Mouse (Mus musculus): ENCODE results near the gene Adamts18. TPM values are rescaled to one million over a fixed set of nuclear protein-coding genes. Genes with fewer than 3 reads are reported as not detected.
"Not testable (repeated sequence)": the region's sequence is repeated elsewhere in the genome, so short reads cannot be mapped to it uniquely, and the experiment has no call there.

Adamts18 gene
- total and polyA plus RNA-seq, 3 experiments = 0.16 TPM; not detected in 2

DNA sequence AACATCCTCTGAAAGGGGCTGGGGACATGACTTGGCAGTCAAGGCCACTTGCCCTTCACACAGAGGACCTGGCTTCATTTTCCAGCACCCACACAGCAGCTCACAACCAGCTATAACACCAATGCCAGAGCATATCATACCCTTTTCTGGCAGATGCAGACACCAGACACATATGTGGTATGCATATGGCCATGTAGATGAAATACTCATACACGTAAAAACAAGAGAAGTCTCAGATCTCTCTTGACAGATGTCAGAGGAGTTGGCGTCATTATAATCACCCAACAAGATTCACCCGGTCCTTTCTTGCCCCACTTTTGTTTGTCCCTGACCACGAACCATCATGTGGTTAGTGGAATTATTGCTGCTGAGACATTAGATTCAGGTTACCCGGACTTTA lies 47.0 kb downstream of the Adamts18 start:
- TF ChIP-seq POLR2AphosphoS5 (IDR thresholded peaks at IDR 0.05; ENCODE audit: insufficient replicate concordance, low read depth, low read length) = no peak
- no peak for TF ChIP-seq GATA1 (IDR thresholded peaks at IDR 0.05; ENCODE audit: borderline replicate concordance, low read length)
- no peak for TF ChIP-seq TAL1 (conservative IDR thresholded peaks at IDR 0.05; ENCODE audit: low read depth, low read length)
- TF ChIP-seq CTCF (IDR thresholded peaks at IDR 0.05; ENCODE audit: low read depth, low read length) = no peak
- no peak for TF ChIP-seq GATA2 (IDR thresholded peaks at IDR 0.05; ENCODE audit: borderline replicate concordance, low read depth, low read length)
- H3K4me3 ChIP-seq (ENCODE audit: low read depth, low read length) = no peak overlapping the region
- no peak for ATAC-seq (ENCODE audit: extremely low read depth, insufficient number of reproducible peaks, low FRiP score, poor library complexity, severe bottlenecking)

DNA sequence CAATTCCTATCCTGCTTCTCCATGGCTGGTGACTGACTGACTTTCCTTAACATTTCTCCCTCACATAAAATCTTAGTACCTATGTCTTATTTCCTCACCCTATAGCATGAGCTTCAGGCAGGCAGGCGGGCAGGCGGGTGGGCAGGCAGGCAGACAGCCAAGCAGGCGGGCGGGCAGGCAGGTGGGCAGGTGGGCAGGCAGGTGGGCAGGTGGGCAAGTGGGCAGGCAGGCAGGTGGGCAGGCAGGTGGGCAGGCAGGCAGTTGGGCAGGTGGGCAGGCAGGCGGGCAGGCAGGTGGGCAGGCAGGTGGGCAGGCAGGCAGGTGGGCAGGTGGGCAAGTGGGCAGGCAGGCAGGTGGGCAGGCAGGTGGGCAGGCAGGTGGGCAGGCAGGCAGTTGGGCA lies 48.0 kb downstream of the Adamts18 start:
- not testable (repeated sequence) for H3K4me3 ChIP-seq (ENCODE audit: low read depth, low read length); H3K36me3 ChIP-seq (replicated peaks); H3K4me1 ChIP-seq (ENCODE audit: insufficient read depth, low read depth, low read length); ATAC-seq (ENCODE audit: extremely low read depth, insufficient number of reproducible peaks, low FRiP score, poor library complexity, severe bottlenecking); H3K27me3 ChIP-seq (ENCODE audit: insufficient read depth, low read length); DNase-seq (ENCODE audit: low spot score)
- peaks cover 56% of the 10 kb centered on the region for H3K9me3 ChIP-seq (replicated peaks)

More for the DNA sequence above, 47.0 kb downstream of the Adamts18 start:
- Histone ChIP-seq H3K4me1 (ENCODE audit: insufficient read depth, low read depth, low read length) (no peaks in the 10 kb centered on the region), H3K36me3 (replicated peaks) (no peaks in the 10 kb centered on the region), H3K9me3 (replicated peaks) (peaks cover 58% of the 10 kb centered on the region), H3K27me3 (ENCODE audit: insufficient read depth, low read length) (no peaks in the 10 kb centered on the region)
- DNase-seq (ENCODE audit: low spot score) = no peak

DNA sequence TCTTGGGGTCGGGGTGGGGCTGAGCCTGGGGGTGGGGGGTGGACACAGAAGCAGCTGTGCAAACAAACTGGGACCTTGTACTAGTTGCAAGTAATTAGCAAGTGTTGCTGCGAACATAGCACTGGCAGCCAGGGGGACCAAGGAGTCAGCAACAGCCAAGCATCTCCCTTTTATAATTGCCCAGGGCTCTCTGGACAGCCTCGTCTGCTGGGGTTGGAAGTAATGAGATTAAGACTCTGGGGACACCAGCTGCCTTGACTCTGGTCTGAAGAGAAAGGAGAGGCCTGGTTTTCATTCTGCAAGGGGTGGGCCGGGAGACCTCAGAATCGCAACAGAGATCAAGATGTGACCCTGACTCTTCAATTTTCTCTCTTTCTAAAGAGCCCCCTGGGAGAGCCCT lies 49.0 kb downstream of the Adamts18 start:
- no peak for DNase-seq (ENCODE audit: low spot score)
- no peaks in the 10 kb centered on the region for H3K27me3 ChIP-seq (ENCODE audit: insufficient read depth, low read length)
- no peak overlapping the region for H3K4me3 ChIP-seq (ENCODE audit: low read depth, low read length)
- no peak for TF ChIP-seq POLR2AphosphoS5 (IDR thresholded peaks at IDR 0.05; ENCODE audit: insufficient replicate concordance, low read depth, low read length)
- no peak for TF ChIP-seq CTCF (IDR thresholded peaks at IDR 0.05; ENCODE audit: low read depth, low read length)
- no peak for TF ChIP-seq GATA1 (IDR thresholded peaks at IDR 0.05; ENCODE audit: borderline replicate concordance, low read length)
- no peak for TF ChIP-seq GATA2 (IDR thresholded peaks at IDR 0.05; ENCODE audit: borderline replicate concordance, low read depth, low read length)
- no peak for TF ChIP-seq TAL1 (conservative IDR thresholded peaks at IDR 0.05; ENCODE audit: low read depth, low read length)
- H3K9me3 ChIP-seq (replicated peaks) = peaks cover 57% of the 10 kb centered on the region
- no peak for ATAC-seq (ENCODE audit: extremely low read depth, insufficient number of reproducible peaks, low FRiP score, poor library complexity, severe bottlenecking)
- no peaks in the 10 kb centered on the region for H3K4me1 ChIP-seq (ENCODE audit: insufficient read depth, low read depth, low read length)
- no peaks in the 10 kb centered on the region for H3K36me3 ChIP-seq (replicated peaks)

DNA sequence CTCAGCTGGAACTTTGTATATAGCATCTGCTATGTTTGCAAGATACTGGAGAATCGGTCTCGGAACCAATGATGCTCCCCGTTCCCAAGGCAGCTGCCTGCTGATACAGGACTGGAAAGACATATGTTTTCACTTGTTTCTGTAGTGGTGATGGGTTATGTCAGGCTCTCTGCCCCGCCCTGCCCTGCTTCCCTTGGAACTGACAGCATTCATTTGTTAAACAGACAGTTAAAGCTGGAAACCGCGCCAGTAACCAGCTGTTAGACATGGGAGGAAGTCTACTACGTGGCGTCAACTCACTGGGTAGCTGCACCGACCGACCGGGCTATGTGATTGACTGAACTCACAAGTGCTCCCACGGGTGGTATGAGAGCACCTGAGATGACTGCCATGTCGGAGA lies 56.7 kb downstream of the Adamts18 start:
- ATAC-seq (ENCODE audit: extremely low read depth, insufficient number of reproducible peaks, low FRiP score, poor library complexity, severe bottlenecking) (no peak), DNase-seq (ENCODE audit: low spot score) (no peak)
- H3K4me1 ChIP-seq (ENCODE audit: insufficient read depth, low read depth, low read length) = no peaks in the 10 kb centered on the region
- no peak for TF ChIP-seq TAL1 (conservative IDR thresholded peaks at IDR 0.05; ENCODE audit: low read depth, low read length)
- TF ChIP-seq GATA2 (IDR thresholded peaks at IDR 0.05; ENCODE audit: borderline replicate concordance, low read depth, low read length) = no peak
- no peak for TF ChIP-seq CTCF (IDR thresholded peaks at IDR 0.05; ENCODE audit: low read depth, low read length)
- no peak for TF ChIP-seq GATA1 (IDR thresholded peaks at IDR 0.05; ENCODE audit: borderline replicate concordance, low read length)
- TF ChIP-seq POLR2AphosphoS5 (IDR thresholded peaks at IDR 0.05; ENCODE audit: insufficient replicate concordance, low read depth, low read length) = no peak
- H3K4me3 ChIP-seq (ENCODE audit: low read depth, low read length) = no peak overlapping the region
- H3K9me3 ChIP-seq (replicated peaks) = peaks cover 59% of the 10 kb centered on the region
- no peaks in the 10 kb centered on the region for H3K27me3 ChIP-seq (ENCODE audit: insufficient read depth, low read length)
- H3K36me3 ChIP-seq (replicated peaks) = no peaks in the 10 kb centered on the region

DNA sequence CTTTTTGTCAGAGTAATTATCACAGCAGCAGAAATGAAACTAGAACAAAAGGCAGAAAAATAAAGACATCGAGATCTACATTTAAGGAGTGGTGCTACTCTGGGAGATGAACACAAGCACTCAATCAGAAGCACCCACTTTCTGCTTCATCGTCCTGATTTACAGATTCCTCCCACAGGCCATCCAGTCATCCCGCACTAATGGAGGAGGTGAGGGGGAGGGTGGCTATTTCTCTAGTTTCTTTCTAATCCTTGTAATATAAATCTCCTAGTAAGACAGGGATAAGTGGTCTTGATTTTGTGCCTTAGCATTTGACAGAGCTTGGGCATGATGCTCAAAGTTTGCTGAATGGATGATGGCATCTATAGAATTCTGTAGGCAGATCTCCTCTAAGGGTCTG lies 57.5 kb downstream of the Adamts18 start:
- H3K9me3 ChIP-seq (replicated peaks) = peaks cover 52% of the 10 kb centered on the region
- H3K36me3 ChIP-seq (replicated peaks) = no peaks in the 10 kb centered on the region
- TF ChIP-seq POLR2AphosphoS5 (IDR thresholded peaks at IDR 0.05; ENCODE audit: insufficient replicate concordance, low read depth, low read length) = no peak
- TF ChIP-seq GATA2 (IDR thresholded peaks at IDR 0.05; ENCODE audit: borderline replicate concordance, low read depth, low read length) = no peak
- TF ChIP-seq CTCF (IDR thresholded peaks at IDR 0.05; ENCODE audit: low read depth, low read length) = no peak
- TF ChIP-seq TAL1 (conservative IDR thresholded peaks at IDR 0.05; ENCODE audit: low read depth, low read length) = no peak
- no peak for TF ChIP-seq GATA1 (IDR thresholded peaks at IDR 0.05; ENCODE audit: borderline replicate concordance, low read length)
- no peaks in the 10 kb centered on the region for H3K27me3 ChIP-seq (ENCODE audit: insufficient read depth, low read length)
- no peak overlapping the region for H3K4me3 ChIP-seq (ENCODE audit: low read depth, low read length)
- no peak for ATAC-seq (ENCODE audit: extremely low read depth, insufficient number of reproducible peaks, low FRiP score, poor library complexity, severe bottlenecking)
- H3K4me1 ChIP-seq (ENCODE audit: insufficient read depth, low read depth, low read length) = no peaks in the 10 kb centered on the region
- DNase-seq (ENCODE audit: low spot score) = no peak

DNA sequence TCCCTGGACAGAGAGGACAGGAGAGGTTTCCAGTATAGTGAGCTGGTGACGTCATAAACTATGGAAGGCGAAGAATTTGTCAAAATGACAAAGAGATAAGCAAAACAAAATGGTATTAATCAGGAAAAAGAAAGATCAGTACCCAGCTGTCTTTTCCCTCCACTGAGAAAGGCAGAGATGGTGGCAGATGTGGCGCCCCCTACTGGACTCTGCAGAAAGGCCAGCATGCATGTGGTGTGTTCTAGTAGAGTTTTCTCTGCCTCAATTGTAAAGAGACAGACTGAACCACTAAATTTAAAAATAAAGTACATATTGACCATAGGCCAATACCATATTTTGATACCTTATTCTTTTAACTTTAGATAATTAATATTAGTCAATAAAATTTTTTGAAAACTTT lies 64.8 kb downstream of the Adamts18 start:
- H3K36me3 ChIP-seq (replicated peaks) = no peaks in the 10 kb centered on the region
- no peak for DNase-seq (ENCODE audit: low spot score)
- ATAC-seq (ENCODE audit: extremely low read depth, insufficient number of reproducible peaks, low FRiP score, poor library complexity, severe bottlenecking) = no peak
- no peaks in the 10 kb centered on the region for H3K4me1 ChIP-seq (ENCODE audit: insufficient read depth, low read depth, low read length)
- H3K27me3 ChIP-seq (ENCODE audit: insufficient read depth, low read length) = no peaks in the 10 kb centered on the region
- H3K9me3 ChIP-seq (replicated peaks) = peaks cover 48% of the 10 kb centered on the region
- no peak overlapping the region for H3K4me3 ChIP-seq (ENCODE audit: low read depth, low read length)
- no peak for TF ChIP-seq GATA1 (IDR thresholded peaks at IDR 0.05; ENCODE audit: borderline replicate concordance, low read length)
- TF ChIP-seq CTCF (IDR thresholded peaks at IDR 0.05; ENCODE audit: low read depth, low read length) = no peak
- TF ChIP-seq TAL1 (conservative IDR thresholded peaks at IDR 0.05; ENCODE audit: low read depth, low read length) = no peak
- no peak for TF ChIP-seq POLR2AphosphoS5 (IDR thresholded peaks at IDR 0.05; ENCODE audit: insufficient replicate concordance, low read depth, low read length)
- TF ChIP-seq GATA2 (IDR thresholded peaks at IDR 0.05; ENCODE audit: borderline replicate concordance, low read depth, low read length) = no peak

DNA sequence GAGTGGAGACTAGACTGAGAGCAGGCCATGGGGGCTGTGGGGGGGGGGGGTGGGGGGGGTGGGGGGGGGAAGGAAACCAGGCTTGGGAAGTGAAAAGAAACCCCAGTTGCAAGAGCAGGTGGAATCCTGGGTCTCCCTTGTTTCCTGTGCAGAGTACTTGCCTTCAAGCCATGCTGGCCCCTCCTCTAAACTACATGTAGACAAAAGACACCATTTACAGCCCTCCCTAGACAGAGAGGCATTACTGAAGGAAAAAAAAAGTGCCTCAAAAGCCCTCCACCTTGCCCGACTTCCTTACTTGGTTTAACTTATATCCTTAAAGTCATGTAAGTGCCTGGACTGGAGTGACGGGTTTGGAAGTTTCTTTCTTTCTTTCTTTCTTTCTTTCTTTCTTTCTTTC lies 67.0 kb downstream of the Adamts18 start:
- H3K9me3 ChIP-seq (replicated peaks) = peaks cover 50% of the 10 kb centered on the region
- TF ChIP-seq GATA2 (IDR thresholded peaks at IDR 0.05; ENCODE audit: borderline replicate concordance, low read depth, low read length) (no peak), TAL1 (conservative IDR thresholded peaks at IDR 0.05; ENCODE audit: low read depth, low read length) (no peak), GATA1 (IDR thresholded peaks at IDR 0.05; ENCODE audit: borderline replicate concordance, low read length) (no peak), CTCF (IDR thresholded peaks at IDR 0.05; ENCODE audit: low read depth, low read length) (no peak), POLR2AphosphoS5 (IDR thresholded peaks at IDR 0.05; ENCODE audit: insufficient replicate concordance, low read depth, low read length) (no peak)
- no peak for ATAC-seq (ENCODE audit: extremely low read depth, insufficient number of reproducible peaks, low FRiP score, poor library complexity, severe bottlenecking)

More for the DNA sequence above, 67.0 kb downstream of the Adamts18 start:
- Histone ChIP-seq H3K36me3 (replicated peaks) (no peaks in the 10 kb centered on the region), H3K4me3 (ENCODE audit: low read depth, low read length) (no peak overlapping the region), H3K27me3 (ENCODE audit: insufficient read depth, low read length) (no peaks in the 10 kb centered on the region), H3K4me1 (ENCODE audit: insufficient read depth, low read depth, low read length) (no peaks in the 10 kb centered on the region)
- DNase-seq (ENCODE audit: low spot score) = no peak
